Mouse (Mus musculus): Measurements from ENCODE around the gene Terb2. TPM values are rescaled to one million over a fixed set of nuclear protein-coding genes. Genes with fewer than 3 reads are reported as not detected.
A peak's percentile ranks its signal among the peaks of the same experiment; 100 is the strongest.

Terb2 gene
- polyA plus RNA-seq, 1 experiment from 2014 or later: not detected

GRCm38 (mm10) chr2:122152850-122153249 is 33.2 kb upstream of the Terb2 start:
- Histone ChIP-seq H3K27me3 (replicated peaks; ENCODE audit: insufficient read depth, low read length) (no peaks in the 10 kb centered on the region), H3K4me2 (replicated peaks; ENCODE audit: low read depth, low read length) (no peak overlapping the region), H3K27ac (ENCODE audit: low read length) (no peak overlapping the region), H3K36me3 (ENCODE audit: insufficient read depth, low read length) (peaks cover 3% of the 10 kb centered on the region; the same call in 1 of the 2 replicates), H3K9ac (replicated peaks; ENCODE audit: low read depth) (no peak overlapping the region), H3K9me3 (ENCODE audit: low read length) (no peaks in the 10 kb centered on the region), H3K4me3 (ENCODE audit: low read depth, low read length) (no peak overlapping the region), H3K4me1 (ENCODE audit: insufficient read depth, low read depth, low read length) (no peaks in the 10 kb centered on the region; the same call in 1 of the 2 replicates)
- no peak for TF ChIP-seq EP300 (IDR thresholded peaks at IDR 0.05)
- TF ChIP-seq CTCF (IDR thresholded peaks at IDR 0.05): no peak
- DNase-seq (ENCODE audit: low spot score) (no peak), ATAC-seq (no peak)
- WGBS: 85% methylated on average over 3 of the region's 3 CpGs

GRCm38 (mm10) chr2:122153681-122154365 is 32.2 kb upstream of the Terb2 start:
- no peak for TF ChIP-seq CTCF (IDR thresholded peaks at IDR 0.05)
- TF ChIP-seq EP300 (IDR thresholded peaks at IDR 0.05): no peak
- H3K36me3 ChIP-seq (ENCODE audit: insufficient read depth, low read length): peaks cover 3% of the 10 kb centered on the region; the same call in 1 of the 2 replicates
- no peak overlapping the region for H3K4me3 ChIP-seq (ENCODE audit: low read depth, low read length)
- H3K9me3 ChIP-seq (ENCODE audit: low read length): no peaks in the 10 kb centered on the region
- H3K27ac ChIP-seq (ENCODE audit: low read length): no peak overlapping the region
- no peaks in the 10 kb centered on the region for H3K27me3 ChIP-seq (replicated peaks; ENCODE audit: insufficient read depth, low read length)
- no peak overlapping the region for H3K9ac ChIP-seq (replicated peaks; ENCODE audit: low read depth)
- H3K4me2 ChIP-seq (replicated peaks; ENCODE audit: low read depth, low read length): no peak overlapping the region
- ATAC-seq: no peak
- DNase-seq (ENCODE audit: low spot score): no peak
- WGBS: 73% methylated on average over 6 of the region's 7 CpGs
- H3K4me1 ChIP-seq (ENCODE audit: insufficient read depth, low read depth, low read length): no peaks in the 10 kb centered on the region; the same call in 1 of the 2 replicates

- H3K4me1 ChIP-seq (ENCODE audit: insufficient read depth, low read depth, low read length): no peaks in the 10 kb centered on the region
- H3K27me3 ChIP-seq (replicated peaks; ENCODE audit: insufficient read depth, low read length): no peaks in the 10 kb centered on the region
- TF ChIP-seq CTCF (IDR thresholded peaks at IDR 0.05) (no peak), EP300 (IDR thresholded peaks at IDR 0.05) (no peak)
- H3K9me3 ChIP-seq (ENCODE audit: low read length): no peaks in the 10 kb centered on the region
- H3K4me2 ChIP-seq (replicated peaks; ENCODE audit: low read depth, low read length): no peak overlapping the region
- H3K9ac ChIP-seq (replicated peaks; ENCODE audit: low read depth): no peak overlapping the region
- no peak overlapping the region for H3K27ac ChIP-seq (ENCODE audit: low read length)
- H3K4me3 ChIP-seq (ENCODE audit: low read depth, low read length): no peak overlapping the region
- H3K36me3 ChIP-seq (ENCODE audit: insufficient read depth, low read length): peaks cover 3% of the 10 kb centered on the region; the same call in 1 of the 2 replicates
- 91% methylated on average over 2 of the region's 2 CpGs for WGBS
- ATAC-seq (no peak), DNase-seq (ENCODE audit: low spot score) (no peak)
Observed at GRCm38 (mm10) chr2:122154479-122154878, 31.6 kb upstream of the Terb2 start.

GRCm38 (mm10) chr2:122155292-122155691 is 30.8 kb upstream of the Terb2 start:
- no peak overlapping the region for H3K27ac ChIP-seq (ENCODE audit: low read length)
- H3K27me3 ChIP-seq (replicated peaks; ENCODE audit: insufficient read depth, low read length): no peaks in the 10 kb centered on the region
- H3K9me3 ChIP-seq (ENCODE audit: low read length): no peaks in the 10 kb centered on the region
- H3K9ac ChIP-seq (replicated peaks; ENCODE audit: low read depth): no peak overlapping the region
- 80% methylated on average over 2 of the region's 2 CpGs for WGBS
- H3K36me3 ChIP-seq (ENCODE audit: insufficient read depth, low read length): peaks cover 3% of the 10 kb centered on the region; the same call in 1 of the 2 replicates
- ATAC-seq: no peak
- no peak overlapping the region for H3K4me3 ChIP-seq (ENCODE audit: low read depth, low read length)
- H3K4me2 ChIP-seq (replicated peaks; ENCODE audit: low read depth, low read length): no peak overlapping the region
- H3K4me1 ChIP-seq (ENCODE audit: insufficient read depth, low read depth, low read length): no peaks in the 10 kb centered on the region
- TF ChIP-seq CTCF (IDR thresholded peaks at IDR 0.05) (no peak), EP300 (IDR thresholded peaks at IDR 0.05) (no peak)
- no peak for DNase-seq (ENCODE audit: low spot score)

GRCm38 (mm10) chr2:122156051-122156700 is 29.9 kb upstream of the Terb2 start:
- no peak overlapping the region for H3K27ac ChIP-seq (ENCODE audit: low read length)
- ATAC-seq (no peak), DNase-seq (ENCODE audit: low spot score) (peak; percentile 38)
- no peaks in the 10 kb centered on the region for H3K27me3 ChIP-seq (replicated peaks; ENCODE audit: insufficient read depth, low read length)
- no peak overlapping the region for H3K9ac ChIP-seq (replicated peaks; ENCODE audit: low read depth)
- no peaks in the 10 kb centered on the region for H3K9me3 ChIP-seq (ENCODE audit: low read length)
- no peaks in the 10 kb centered on the region for H3K4me1 ChIP-seq (ENCODE audit: insufficient read depth, low read depth, low read length)
- peaks cover 3% of the 10 kb centered on the region; the same call in 1 of the 2 replicates for H3K36me3 ChIP-seq (ENCODE audit: insufficient read depth, low read length)
- no peak overlapping the region for H3K4me2 ChIP-seq (replicated peaks; ENCODE audit: low read depth, low read length)
- H3K4me3 ChIP-seq (ENCODE audit: low read depth, low read length): no peak overlapping the region
- WGBS: 73% methylated on average over 4 of the region's 4 CpGs
- TF ChIP-seq EP300 (IDR thresholded peaks at IDR 0.05) (no peak), CTCF (IDR thresholded peaks at IDR 0.05) (no peak)

DNA sequence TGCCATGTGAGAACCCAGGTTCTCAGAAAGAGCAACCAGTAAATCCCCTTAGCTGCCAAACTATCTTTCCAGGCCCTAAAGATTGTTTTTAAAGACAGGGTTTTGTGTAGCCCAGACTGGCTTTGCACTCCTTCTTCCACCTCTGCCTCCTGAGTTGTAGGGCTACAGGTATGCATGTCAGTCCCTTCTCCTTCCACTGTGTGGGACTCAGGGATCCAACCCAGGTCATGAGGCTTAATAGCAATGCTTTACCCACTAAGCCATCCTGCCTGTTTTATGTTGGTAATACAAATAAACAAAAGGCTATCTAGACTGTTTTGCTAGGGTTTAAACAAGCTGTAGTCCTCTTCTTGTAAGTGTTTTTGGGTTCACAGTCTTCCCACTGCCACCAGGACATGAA is 28.5 kb upstream of the Terb2 start:
- Histone ChIP-seq H3K9me3 (ENCODE audit: low read length) (no peaks in the 10 kb centered on the region), H3K27ac (ENCODE audit: low read length) (no peak overlapping the region), H3K9ac (replicated peaks; ENCODE audit: low read depth) (no peak overlapping the region), H3K4me1 (ENCODE audit: insufficient read depth, low read depth, low read length) (no peaks in the 10 kb centered on the region), H3K4me3 (ENCODE audit: low read depth, low read length) (no peak overlapping the region), H3K27me3 (replicated peaks; ENCODE audit: insufficient read depth, low read length) (no peaks in the 10 kb centered on the region), H3K36me3 (ENCODE audit: insufficient read depth, low read length) (0 out of 2 replicates have a peak, but pooled peaks cover 3% of the 10 kb centered on the region), H3K4me2 (replicated peaks; ENCODE audit: low read depth, low read length) (no peak overlapping the region)
- no peak for DNase-seq (ENCODE audit: low spot score)
- ATAC-seq: no peak
- no peak for TF ChIP-seq CTCF (IDR thresholded peaks at IDR 0.05)
- no peak for TF ChIP-seq EP300 (IDR thresholded peaks at IDR 0.05)
